Mouse (Mus musculus) small intestine, adult 2 months (tissue): ENCODE results near the gene Cbln1.

Experiments used
- CTCF ChIP-seq: fragments of 200-500 bp; IDR thresholded peaks from 2 replicates; pipeline ENCODE4 v1.5.1; 2012; ENCODE audit warnings: low read depth, mild to moderate bottlenecking, control low read depth, inconsistent platforms, low read length, moderate library complexity, mixed read lengths; ENCODE audit not compliant: insufficient replicate concordance, insufficient read length; ENCODE audit errors: extremely low read depth
- POLR2A ChIP-seq: fragments of 200-500 bp; IDR thresholded peaks from 2 replicates; pipeline ENCODE4 v1.6.1; 2012; ENCODE audit warnings: low read depth, mild to moderate bottlenecking, control low read depth, inconsistent platforms, low read length, moderate library complexity

DNA sequence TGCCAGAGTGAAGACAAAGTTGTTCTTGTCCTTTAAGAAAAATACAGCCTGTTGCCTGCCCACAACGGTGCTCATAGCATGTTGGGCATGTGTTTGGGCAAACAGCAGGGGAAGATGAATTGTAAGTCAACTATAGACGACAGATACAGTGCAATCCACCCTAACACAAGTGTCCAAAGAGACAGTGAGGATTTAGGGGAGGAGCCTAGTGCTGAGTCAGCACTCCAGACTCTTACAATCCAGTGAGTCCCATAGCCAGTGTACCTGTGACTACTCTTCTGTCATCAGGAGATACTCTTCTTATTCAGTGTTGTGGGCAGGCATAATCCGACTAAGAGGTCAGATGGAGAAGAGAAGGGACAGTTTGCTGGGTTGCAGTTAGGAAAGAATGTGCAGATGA lies 8.0 kb downstream of the Cbln1 start:
- TF ChIP-seq POLR2A, result no peak
- no peak for TF ChIP-seq CTCF
